ENCODE assay signal across 10 mouse cellular contexts in genomic region chr16:21590806-21591205, GRCm38 (mm10).
DNase-seq lines count a peak whose midpoint lies in the region; ATAC-seq and TF ChIP-seq lines count a peak whose summit lies in the region.
"Had no signal": no experiment of that assay in that cellular context is flagged by ENCODE, and none has a peak within 500 bp of the region (broad histone marks: within the 10 kb centered on the region; RNA-seq: fewer than 3 reads in every experiment).

No protein-coding gene starts in this region.

- no peak overlapping the region for H3K4me2 ChIP-seq in CH12.LX (ENCODE audit: insufficient read depth, low read depth, poor library complexity, severe bottlenecking)
- H3K4me2 ChIP-seq in lung, embryonic 16.5 days (ENCODE audit: low read depth, low read length): no peak overlapping the region
- no peak overlapping the region for H3K4me2 ChIP-seq in forebrain, embryonic 16.5 days (ENCODE audit: low read length)

- peak; percentile 86 for ATAC-seq in lung, embryonic 16.5 days (ENCODE audit: low read depth)
- ATAC-seq in forebrain, embryonic 16.5 days: no peak

- peaks cover 10 to 25% of the 10 kb centered on the region in 2 experiments for H3K4me1 ChIP-seq in CH12.LX (ENCODE audit: control insufficient read depth in 1 of 2, insufficient read depth in 2 of 2)
- H3K4me1 ChIP-seq in lung, embryonic 16.5 days (replicated peaks; ENCODE audit: control insufficient read depth, insufficient read depth, low read length): no peaks in the 10 kb centered on the region; the same call in 1 of the 2 replicates
- 0 out of 2 replicates have a peak, but pooled peaks cover 3% of the 10 kb centered on the region for H3K4me1 ChIP-seq in forebrain, embryonic 16.5 days (replicated peaks; ENCODE audit: control insufficient read depth, insufficient read depth, low read length)

- in situ Hi-C loops in CH12.LX (cut with MboI; ENCODE audit: low pct_ligation_motif_present, low pct_unique_long_range_greater_than_20kb, low sequenced_read_pairs): no loop called here

- H3K36me3 ChIP-seq in CH12.LX (replicated peaks in 1 of 2; ENCODE audit: control insufficient read depth in 1 of 2, insufficient read depth in 1 of 2, low read length in 1 of 2): peaks cover 0 to 8% of the 10 kb centered on the region in 2 experiments
- no peaks in the 10 kb centered on the region for H3K36me3 ChIP-seq in lung, embryonic 16.5 days (ENCODE audit: control insufficient read depth, insufficient read depth, low read length)
- H3K36me3 ChIP-seq in forebrain, embryonic 16.5 days (ENCODE audit: control insufficient read depth, insufficient read depth): no peaks in the 10 kb centered on the region

- H3K27me3 ChIP-seq in CH12.LX (replicated peaks): no peaks in the 10 kb centered on the region
- no peaks in the 10 kb centered on the region for H3K27me3 ChIP-seq in lung, embryonic 16.5 days (ENCODE audit: control insufficient read depth, insufficient read depth, low read depth, low read length)
- H3K27me3 ChIP-seq in forebrain, embryonic 16.5 days (replicated peaks; ENCODE audit: control insufficient read depth, insufficient read depth, low read length): no peaks in the 10 kb centered on the region

- H3K9ac ChIP-seq in CH12.LX (ENCODE audit: insufficient read depth, low read depth): no peak overlapping the region
- H3K9ac ChIP-seq in lung, embryonic 16.5 days (ENCODE audit: low read length): no peak overlapping the region
- H3K9ac ChIP-seq in forebrain, embryonic 16.5 days (replicated peaks; ENCODE audit: low read depth, low read length): no peak overlapping the region

- dilution Hi-C loops in CH12.LX (cut with MboI; ENCODE audit: extremely low pct_ligation_motif_present, extremely low pct_unique_long_range_greater_than_20kb, low sequenced_read_pairs): no loop called here

- TF ChIP-seq EP300 in CH12.LX (IDR thresholded peaks at IDR 0.05; ENCODE audit: low read length): no peak

- no peaks in the 10 kb centered on the region for H3K79me2 ChIP-seq in CH12.LX (replicated peaks; ENCODE audit: control insufficient read depth, extremely low read depth, insufficient read depth, poor library complexity, severe bottlenecking)

- WGBS in lung, embryonic 16.5 days: 16% methylated on average over 5 of the region's 5 CpGs
- 84% methylated on average over 5 of the region's 5 CpGs for WGBS in forebrain, embryonic 16.5 days

- H3K27ac ChIP-seq in CH12.LX (ENCODE audit: insufficient read depth, low read depth): no peak overlapping the region
- H3K27ac ChIP-seq in lung, embryonic 16.5 days (ENCODE audit: low read length): no peak overlapping the region
- H3K27ac ChIP-seq in forebrain, embryonic 16.5 days (ENCODE audit: low read length): no peak overlapping the region

- no peak for TF ChIP-seq RAD21 in CH12.LX (IDR thresholded peaks at IDR 0.05; ENCODE audit: low read depth, low read length)

- H3K9me3 ChIP-seq in CH12.LX (replicated peaks; ENCODE audit: low read length): no peaks in the 10 kb centered on the region
- H3K9me3 ChIP-seq in lung, embryonic 16.5 days (ENCODE audit: control insufficient read depth, low read length): no peaks in the 10 kb centered on the region
- H3K9me3 ChIP-seq in forebrain, embryonic 16.5 days (ENCODE audit: control insufficient read depth, low read length): no peaks in the 10 kb centered on the region

- intact Hi-C loops in heart, postnatal 36 days (cut with DNase I): no loop called here

- TF ChIP-seq CTCF in CH12.LX (conservative IDR thresholded peaks at IDR 0.05 in 1 of 2, IDR thresholded peaks at IDR 0.05 in 1 of 2; ENCODE audit: low read depth in 2 of 2, low read length in 2 of 2): no peak

- no peak for TF ChIP-seq POLR2A in CH12.LX (IDR thresholded peaks at IDR 0.05; ENCODE audit: low read depth, low read length)

- no peak overlapping the region for H3K4me3 ChIP-seq in CH12.LX (replicated peaks in 1 of 3; ENCODE audit: low read depth in 2 of 3, low read length in 2 of 3, poor library complexity in 1 of 3)
- H3K4me3 ChIP-seq in lung, embryonic 16.5 days (ENCODE audit: low read length): no peak overlapping the region
- no peak overlapping the region for H3K4me3 ChIP-seq in forebrain, embryonic 16.5 days (replicated peaks; ENCODE audit: low read length)

- DNase-seq in adrenal gland, adult (ENCODE audit: inconsistent age in 2 of 2, low spot score in 1 of 2): peak; percentile 24 to 54
- no peak for DNase-seq in adrenal gland, postnatal 4 days (ENCODE audit: low spot score in 2 of 2)
- peak; percentile 83 for DNase-seq in CH12.LX (ENCODE audit: extremely low read depth)
- peak; percentile 18 to 19 for DNase-seq in heart, postnatal 36 days
- no peak for DNase-seq in right cerebral cortex, postnatal 36 days (ENCODE audit: low spot score in 2 of 2)
- no peak for DNase-seq in ovary, adult 18-20 months (ENCODE audit: low spot score)
- DNase-seq: gastrocnemius, postnatal 14 days; thymus, postnatal 4 days had no signal

TF ChIP-seq in CH12.LX, 34 proteins besides CTCF, POLR2A, EP300 and RAD21:
- TF ChIP-seq ELF1 (IDR thresholded peaks at IDR 0.05; ENCODE audit: low read depth, low read length): peak; percentile 78
- no peak for TF ChIP-seq MXI1 (IDR thresholded peaks at IDR 0.05; ENCODE audit: low read depth, low read length)
- TF ChIP-seq HCFC1 (IDR thresholded peaks at IDR 0.05; ENCODE audit: low read depth, low read length): 0 out of 2 replicates have a peak, but pooled peaks have one; percentile 17
- peak; percentile 25; the same call in 1 of the 2 replicates for TF ChIP-seq MEF2A (IDR thresholded peaks at IDR 0.05; ENCODE audit: borderline replicate concordance, low read depth, low read length)
- TF ChIP-seq JUND (conservative IDR thresholded peaks at IDR 0.05; ENCODE audit: low read depth, low read length): peak; percentile 39; the same call in 1 of the 2 replicates
- peak; percentile 44; the same call in 1 of the 2 replicates for TF ChIP-seq JUN (IDR thresholded peaks at IDR 0.05; ENCODE audit: insufficient read depth, low read depth, low read length)
- no peak for TF ChIP-seq ZNF384 (IDR thresholded peaks at IDR 0.05; ENCODE audit: low read depth, low read length)
- peak; percentile 66 for TF ChIP-seq ETS1 (conservative IDR thresholded peaks at IDR 0.05; ENCODE audit: low read depth, low read length)
TF ChIP-seq in CH12.LX: peak in this region for 6.

Comparison
In these comparisons a context has a peak if more than half of its experiments do, and no peak if none do; other contexts are left out.
1. DNase-seq: peak in adrenal gland, adult (2 of 2), CH12.LX (single experiment) and heart, postnatal 36 days (2 of 2); none in adrenal gland, postnatal 4 days (0 of 2), right cerebral cortex, postnatal 36 days (0 of 2) and ovary, adult 18-20 months (single experiment).